Mouse (Mus musculus) liver, adult 2 months (tissue): ENCODE measurements at regions not wholly inside any gene's neighbourhood (a gene's known extent, or its start where the extent isn't known, plus 50 kb on each side); places are given as distances from the start of the nearest gene placed in this dataset.

Source experiments
- CTCF ChIP-seq: fragments of 200-500 bp; IDR thresholded peaks from 2 replicates; pipeline ENCODE4 v1.5.1; 2011; ENCODE audit warnings: low read depth, low read length, control low read depth
- POLR2A ChIP-seq: fragments of 200-500 bp; IDR thresholded peaks from 2 replicates; pipeline ENCODE4 v1.6.1; 2011; ENCODE audit warnings: low read length, control low read depth; ENCODE audit not compliant: insufficient read depth; ENCODE audit errors: extremely low read depth

DNA sequence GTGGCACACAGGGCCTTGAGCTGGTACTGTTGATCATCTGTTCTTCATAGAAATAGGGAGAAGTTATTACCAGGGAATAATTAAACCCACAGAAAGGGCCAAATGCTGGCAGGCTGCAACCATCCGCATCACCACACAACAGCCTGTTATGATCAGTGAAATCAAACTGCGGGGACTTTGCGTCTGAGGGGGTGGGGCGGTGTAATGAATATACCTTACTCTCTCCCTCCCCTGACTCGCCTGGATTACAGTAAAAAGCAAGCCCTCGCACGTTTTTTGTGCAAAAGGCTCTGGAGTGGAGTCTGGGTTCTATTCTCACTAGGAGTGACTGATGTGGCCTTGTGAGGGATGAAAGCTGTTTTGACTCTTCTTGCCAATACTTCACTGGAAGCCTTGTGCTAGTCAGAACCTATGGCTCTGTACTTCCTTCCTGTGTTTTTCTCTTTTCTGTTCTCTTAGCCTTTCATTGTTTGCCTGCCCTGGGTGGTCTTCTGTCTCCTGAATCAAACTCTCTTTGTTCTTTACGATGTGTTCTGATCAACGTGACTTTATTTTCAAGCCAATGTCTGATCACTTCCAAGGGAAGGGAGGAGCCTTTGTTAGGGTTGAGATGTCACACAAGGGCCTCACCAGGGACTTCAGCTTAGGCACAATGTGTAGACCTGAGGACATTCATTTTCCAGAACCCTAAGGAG is 172.4 kb downstream of the Dact1 start:
- TF ChIP-seq CTCF = no peak
- no peak for TF ChIP-seq POLR2A
